Mouse (Mus musculus) c-Kit-positive CD71-negative TER-119-negative erythroid progenitor cells, embryonic 14.5 days (primary cell): ENCODE measurements at regions not wholly inside any gene's neighbourhood (a gene's known extent, or its start where the extent isn't known, plus 50 kb on each side); places are given as distances from the start of the nearest gene placed in this dataset.

Source experiments
- DNase-seq: peaks from one replicate; pipeline ENCODE4 v3.0.0-alpha.2; 2013; ENCODE audit warnings: low read depth

- DNase-seq, result no peak
Measured at GRCm38 (mm10) chr1:69470614-69471250, 216.3 kb downstream of the Ikzf2 start.

- no peak for DNase-seq
Measured at GRCm38 (mm10) chr1:69469158-69469901, 217.7 kb downstream of the Ikzf2 start.

GRCm38 (mm10) chr1:69466534-69467275, 220.3 kb downstream of the Ikzf2 start:
- no peak for DNase-seq

GRCm38 (mm10) chr1:69461191-69461590, 225.9 kb downstream of the Ikzf2 start:
- no peak for DNase-seq

- DNase-seq, result no peak
Measured at GRCm38 (mm10) chr1:69459899-69460298, 227.1 kb downstream of the Ikzf2 start.

GRCm38 (mm10) chr1:69457471-69457870, 229.6 kb downstream of the Ikzf2 start:
- DNase-seq, result no peak

GRCm38 (mm10) chr1:69453991-69454390, 233.1 kb downstream of the Ikzf2 start:
- DNase-seq, result no peak

- no peak for DNase-seq
Measured at GRCm38 (mm10) chr1:69452910-69453309, 234.1 kb downstream of the Ikzf2 start.

- DNase-seq, result no peak
Measured at GRCm38 (mm10) chr1:69450455-69450854, 236.6 kb downstream of the Ikzf2 start.

GRCm38 (mm10) chr1:69447276-69447675, 239.8 kb downstream of the Ikzf2 start:
- DNase-seq, result no peak

GRCm38 (mm10) chr1:69444722-69445121, 242.3 kb downstream of the Ikzf2 start:
- no peak for DNase-seq

- DNase-seq, result no peak
Measured at GRCm38 (mm10) chr1:69443466-69443865, 243.6 kb downstream of the Ikzf2 start.

- no peak for DNase-seq
Measured at GRCm38 (mm10) chr1:69440564-69441334, 246.3 kb downstream of the Ikzf2 start.

GRCm38 (mm10) chr1:69437042-69437441, 250.0 kb downstream of the Ikzf2 start:
- no peak for DNase-seq

- DNase-seq, result no peak
Measured at GRCm38 (mm10) chr1:69433655-69434357, 253.2 kb downstream of the Ikzf2 start.

- no peak for DNase-seq
Measured at GRCm38 (mm10) chr1:69430683-69431407, 256.2 kb downstream of the Ikzf2 start.

- DNase-seq, result no peak
Measured at GRCm38 (mm10) chr1:69429632-69430031, 257.4 kb downstream of the Ikzf2 start.

- DNase-seq, result no peak
Measured at GRCm38 (mm10) chr1:69397676-69398075, 289.4 kb downstream of the Ikzf2 start.

- DNase-seq, result no peak
Measured at GRCm38 (mm10) chr1:69382374-69382773, 274.5 kb upstream of the Erbb4 start.

GRCm38 (mm10) chr1:69379741-69380140, 271.9 kb upstream of the Erbb4 start:
- DNase-seq, result no peak
